Mouse (Mus musculus): ENCODE measurements around the gene Pakap.

DNA sequence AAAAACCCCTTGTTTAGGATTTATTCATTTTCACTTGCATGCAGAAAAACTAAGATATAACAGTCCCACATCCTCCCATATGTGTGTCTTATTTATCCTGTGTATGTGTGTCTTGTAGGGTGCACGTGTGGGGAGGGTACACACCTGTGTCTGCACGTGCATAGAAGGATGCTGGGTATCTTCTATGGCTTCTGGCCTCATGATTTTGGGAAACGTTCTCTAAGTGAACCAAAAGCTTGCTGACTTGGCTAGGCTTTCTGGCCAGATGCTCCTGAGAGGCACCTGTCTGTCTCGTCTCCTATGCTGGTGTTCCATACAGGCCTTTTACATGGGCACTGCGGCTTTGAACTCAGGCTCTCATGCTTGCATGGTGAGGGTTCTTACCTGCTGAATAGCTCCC is 254.7 kb downstream of the Pakap start:
- TF ChIP-seq CTCF (IDR thresholded peaks at IDR 0.05; ENCODE audit: insufficient read depth, low read depth, low read length) (no peak), POLR2A (IDR thresholded peaks at IDR 0.05; ENCODE audit: insufficient read depth, low read depth, low read length) (no peak)
